Mouse (Mus musculus): ENCODE data around the gene Palm. TPM values are rescaled to one million over a fixed set of nuclear protein-coding genes. Genes with fewer than 3 reads are reported as not detected.
"Not testable (repeated sequence)": the region's sequence is repeated elsewhere in the genome, so short reads cannot be mapped to it uniquely, and the experiment has no call there.

Gene Palm
- total RNA-seq (2021), result 10 to 100 TPM; 11.1 to 22.9 TPM
- long read RNA-seq, experiment 1, transcript Palm-201 (9 exons, 2,651 nt), result major isoform, 8 of 15 reads
- long read RNA-seq, experiment 1, partial matches to known transcripts, result 3 of 15 reads
- long read RNA-seq, experiment 1, other reads (novel, unspliced or antisense), result 2 of 15 reads
- long read RNA-seq, experiment 2, transcript Palm-201 (9 exons, 2,651 nt), result major isoform, 7 of 9 reads
- long read RNA-seq, experiment 2, partial matches to known transcripts, result 0 of 9 reads
- long read RNA-seq, experiment 2, other reads (novel, unspliced or antisense), result 2 of 9 reads

DNA sequence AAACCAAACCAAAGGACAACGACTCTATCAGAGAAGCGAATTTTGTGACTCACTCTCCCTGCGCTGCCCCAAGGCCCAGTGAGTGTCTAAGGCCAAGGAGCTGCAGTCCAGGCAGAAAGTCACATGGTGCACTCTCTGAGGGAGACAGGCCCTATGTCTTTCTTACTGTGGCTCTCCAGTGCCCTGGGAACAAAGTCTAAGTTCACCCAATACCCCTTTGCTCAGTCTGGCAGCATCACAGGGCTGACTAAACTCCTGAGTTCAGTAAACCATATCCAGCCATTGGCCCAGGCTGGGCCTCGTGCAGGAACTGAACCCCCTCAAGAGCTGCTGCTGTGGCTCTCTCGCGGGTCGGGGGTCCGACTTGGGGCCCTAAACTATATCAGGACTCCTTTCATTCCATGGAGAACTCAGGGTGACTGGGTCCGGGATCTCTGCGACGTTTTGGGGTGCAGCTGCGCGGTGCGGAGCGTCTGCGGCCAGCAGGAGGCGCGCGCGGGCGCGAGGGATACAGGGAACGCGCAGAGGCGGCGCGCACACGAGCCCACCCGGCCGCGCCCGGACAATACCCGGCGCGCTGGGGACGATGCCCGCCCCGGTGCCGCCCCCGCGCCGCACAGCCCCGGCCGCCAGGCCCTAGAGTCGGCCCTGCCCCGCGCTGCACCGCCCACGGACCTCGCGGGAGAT lies at the start of gene Palm:
Gene Palm (plus strand): TSS at position 522 of the 687 bp plus-strand sequence.
- DNase-seq (ENCODE audit: low spot score), result peak; percentile 74

DNA sequence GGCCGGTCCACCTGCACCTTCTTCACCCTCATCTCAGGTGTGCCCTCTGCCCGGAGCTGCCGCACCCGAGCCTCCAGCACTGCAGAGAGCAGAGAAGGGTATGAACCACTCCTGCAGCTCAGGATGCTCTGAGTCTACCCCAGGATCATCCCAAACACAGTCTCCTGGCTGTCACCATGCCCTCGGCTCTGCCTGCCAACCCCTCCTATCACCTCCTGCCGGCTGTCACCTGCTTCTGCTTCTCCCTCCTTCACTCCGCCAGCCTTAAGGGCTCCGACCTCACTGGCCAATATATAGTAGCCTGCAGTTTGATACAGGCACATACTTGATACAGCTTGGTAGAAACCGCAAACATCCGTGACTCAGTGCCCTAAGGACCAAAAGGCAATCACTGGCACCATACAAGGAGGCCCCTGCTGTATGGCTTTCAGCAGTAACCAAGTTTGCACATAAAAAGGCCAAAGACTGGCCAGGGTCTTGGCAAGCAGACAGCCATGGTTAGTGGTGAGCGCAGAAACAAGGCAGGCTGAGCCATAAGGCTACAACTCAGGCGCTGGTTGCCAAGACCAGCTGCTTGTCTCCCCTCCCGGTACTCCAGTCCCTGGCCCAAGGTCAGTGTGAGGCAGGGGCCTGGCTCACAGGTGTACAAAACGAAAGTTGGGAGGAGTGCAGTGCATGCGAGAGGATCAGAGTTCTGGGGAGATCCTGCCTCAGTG lies 49.6 kb upstream of the Palm start:
- DNase-seq (ENCODE audit: low spot score), result no peak

DNA sequence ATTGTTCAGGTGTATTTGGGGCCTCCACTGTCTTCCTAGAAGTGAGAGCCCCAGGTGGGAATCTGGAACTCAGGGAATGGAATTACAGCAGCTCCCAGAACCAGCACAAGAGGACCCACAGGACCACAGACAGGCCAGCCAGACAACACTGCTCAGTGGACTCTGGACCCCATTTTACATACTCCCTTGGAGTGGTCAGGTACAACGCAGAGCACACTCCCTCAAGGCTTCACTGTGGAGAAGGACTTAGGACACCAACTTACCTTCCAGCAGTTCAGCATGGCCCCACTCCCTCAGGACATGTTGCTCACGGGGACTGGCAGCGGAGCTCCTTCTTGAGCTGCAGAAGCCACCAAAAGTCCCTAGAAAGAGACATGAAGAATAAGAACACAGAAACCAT lies 48.0 kb upstream of the Palm start:
- DNase-seq (ENCODE audit: low spot score), result no peak

DNA sequence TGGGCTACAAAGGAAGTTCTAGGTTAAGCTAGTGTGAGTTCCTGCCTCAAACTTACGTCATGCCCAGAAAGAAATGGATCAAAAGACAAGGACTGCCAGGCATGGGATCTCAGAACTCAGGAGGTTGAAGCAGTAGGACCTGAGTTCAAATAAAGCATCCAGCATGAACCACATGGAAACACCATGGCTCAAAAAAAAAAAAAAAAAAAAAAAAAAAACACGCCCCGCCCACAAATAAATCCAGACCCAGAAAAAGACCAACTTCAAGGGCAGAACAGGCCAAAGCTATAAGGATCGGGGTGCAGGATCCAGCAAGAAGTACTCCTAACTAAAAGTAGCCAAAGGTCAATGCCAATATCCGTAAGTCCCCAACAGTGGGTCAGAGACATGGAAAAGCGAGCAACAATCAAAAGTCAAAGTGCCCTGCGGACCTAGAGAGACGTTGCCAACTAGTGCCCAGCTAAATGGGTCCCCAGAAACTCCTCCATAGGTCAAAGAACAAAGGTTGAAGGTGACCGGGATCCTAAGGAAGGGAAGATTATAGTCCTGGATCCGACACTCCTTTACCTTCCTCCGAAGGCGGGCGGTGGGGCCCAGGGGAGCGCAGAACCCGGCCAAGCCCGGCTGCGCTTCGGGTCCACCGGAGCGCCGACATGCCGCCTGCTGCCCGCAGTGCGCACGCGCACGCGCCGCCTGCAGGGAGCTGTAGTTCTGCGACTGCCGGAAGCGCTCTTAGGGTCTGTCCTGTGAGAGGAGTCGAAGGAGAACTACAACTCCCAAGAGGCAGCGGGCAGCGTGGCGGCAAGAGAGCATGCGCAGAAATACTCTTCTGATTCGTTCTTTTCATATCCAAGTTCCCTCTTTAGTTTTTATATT lies 47.2 kb upstream of the Palm start, which contains the start of gene Polrmt:
Gene Polrmt (minus strand): TSS at position 684 of the 876 bp plus-strand sequence.
- peak; percentile 97 for DNase-seq (ENCODE audit: low spot score)

DNA sequence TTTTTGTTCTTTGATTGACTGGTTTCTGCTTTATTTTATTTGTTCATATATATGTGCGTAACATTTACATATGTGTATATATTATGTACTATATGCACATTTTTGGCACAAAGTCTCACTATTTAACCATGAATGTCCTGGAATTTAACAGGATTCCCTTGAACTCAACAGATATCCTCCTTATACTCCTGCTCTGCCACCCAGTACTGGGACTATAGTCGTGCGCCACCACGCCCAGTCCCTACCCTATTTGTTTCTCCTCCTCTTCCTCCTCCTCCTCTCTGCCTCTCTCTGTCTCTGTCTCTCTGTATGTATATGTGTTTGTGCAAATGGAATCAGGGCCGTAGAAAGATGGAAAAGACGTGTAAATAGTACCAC lies 46.6 kb upstream of the Palm start:
- no peak for DNase-seq (ENCODE audit: low spot score)

DNA sequence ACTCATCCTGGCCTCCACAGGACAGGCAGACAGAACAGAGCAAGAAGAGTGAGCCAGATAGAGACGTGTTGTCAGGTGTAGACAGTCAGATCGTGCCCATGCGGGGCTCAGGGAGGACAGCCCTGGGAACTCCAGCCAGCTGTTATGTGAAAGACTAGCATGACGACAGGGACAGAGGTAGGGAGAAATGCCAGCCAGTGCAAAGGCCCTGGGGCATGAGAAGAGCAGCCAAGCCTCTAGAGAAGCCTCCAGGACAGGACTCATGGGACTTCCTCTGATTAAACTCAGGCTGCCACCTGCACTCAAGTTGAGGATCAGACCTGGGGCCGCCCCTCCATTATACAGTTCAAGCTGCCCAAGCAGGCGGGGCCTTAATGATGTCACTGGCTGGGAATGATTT lies 44.9 kb upstream of the Palm start:
- DNase-seq (ENCODE audit: low spot score), result no peak

DNA sequence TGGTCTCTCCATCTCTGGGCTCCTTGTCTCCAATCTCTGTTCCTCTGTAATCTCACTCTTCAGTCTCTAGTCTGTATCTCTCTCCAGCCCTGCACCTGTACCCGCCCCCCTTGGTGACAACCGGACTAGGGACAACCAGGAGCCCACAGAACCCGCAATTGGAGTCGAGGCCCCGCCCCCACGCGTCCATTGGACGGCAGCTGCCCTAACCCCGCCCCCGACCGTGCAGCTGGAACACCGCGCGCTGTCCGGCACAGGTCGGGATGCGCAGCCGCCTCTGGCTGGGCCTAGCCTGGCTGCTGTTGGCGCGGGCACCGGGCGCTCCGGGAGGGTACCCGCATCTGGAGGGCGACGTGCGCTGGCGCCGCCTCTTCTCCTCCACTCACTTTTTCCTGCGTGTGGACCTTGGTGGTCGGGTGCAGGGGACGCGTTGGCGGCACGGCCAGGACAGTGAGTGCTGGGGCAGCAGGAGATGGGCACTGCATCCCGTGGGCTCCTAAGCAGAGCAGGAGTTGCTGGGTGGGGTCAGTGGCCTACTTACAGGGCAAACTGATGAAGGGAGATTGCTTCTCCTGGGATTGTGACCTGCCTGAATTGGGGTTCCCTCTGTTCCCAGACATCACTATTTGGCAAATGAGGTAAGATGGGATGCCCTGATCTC lies 38.4 kb upstream of the Palm start, which contains the start of gene Fgf22:
Gene Fgf22 (plus strand): TSS at position 221 of the 661 bp plus-strand sequence.
- peak; percentile 64 for DNase-seq (ENCODE audit: low spot score)

DNA sequence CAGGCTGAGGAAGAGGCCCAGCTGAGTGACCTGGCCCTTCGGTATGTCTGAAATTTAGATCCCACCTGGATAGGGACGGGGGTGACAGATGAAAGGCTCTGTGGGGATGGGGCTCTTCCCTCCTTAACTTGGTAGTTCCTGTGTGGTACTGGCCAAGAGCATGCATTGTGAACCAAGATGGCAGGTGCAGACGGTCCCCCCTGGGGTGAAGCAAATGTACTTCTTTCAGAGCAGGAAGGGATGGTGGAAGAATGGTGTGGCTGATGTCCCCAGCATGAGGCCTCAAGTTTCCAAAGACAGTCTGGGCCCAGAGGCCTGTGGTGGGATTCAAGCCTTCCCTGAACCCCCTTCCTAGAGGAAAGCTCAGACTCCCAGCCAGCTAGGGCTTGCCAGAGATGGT lies 37.5 kb upstream of the Palm start:
- DNase-seq (ENCODE audit: low spot score), result no peak

DNA sequence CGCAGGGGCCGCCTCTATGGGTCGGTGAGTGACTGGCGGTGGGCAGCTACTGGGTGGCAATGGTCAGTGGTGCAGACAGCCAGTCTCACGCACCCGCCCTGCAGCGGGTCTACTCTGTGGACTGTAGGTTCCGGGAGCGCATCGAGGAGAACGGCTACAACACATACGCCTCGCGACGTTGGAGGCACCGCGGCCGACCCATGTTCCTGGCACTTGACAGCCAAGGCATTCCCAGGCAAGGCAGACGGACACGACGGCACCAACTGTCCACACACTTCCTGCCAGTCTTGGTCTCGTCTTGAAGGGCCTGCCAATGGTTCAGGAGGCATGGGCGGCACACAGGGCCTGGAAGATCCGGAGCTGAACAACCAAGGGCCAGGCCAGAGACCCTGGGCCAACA lies 36.7 kb upstream of the Palm start:
- DNase-seq (ENCODE audit: low spot score), result no peak

DNA sequence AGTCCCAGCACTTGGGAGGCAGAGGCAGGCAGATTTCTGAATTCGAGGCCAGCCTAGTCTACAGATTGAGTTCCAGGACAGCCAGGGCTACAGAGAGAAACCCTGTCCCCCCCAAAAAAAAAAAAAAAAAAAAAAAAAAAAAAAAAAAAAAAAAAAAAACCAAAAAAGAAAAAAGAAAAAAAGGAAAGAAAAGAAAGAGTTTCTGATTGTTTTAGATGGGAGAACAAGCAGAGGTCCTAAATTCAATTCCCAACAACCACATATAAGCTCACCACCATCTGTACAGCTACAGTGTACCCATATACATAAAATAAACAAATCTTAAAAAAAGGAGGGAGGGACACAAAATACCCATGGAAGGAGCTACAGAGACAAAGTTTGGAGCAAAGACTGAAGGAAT lies 33.7 kb upstream of the Palm start:
- not testable (repeated sequence) for DNase-seq (ENCODE audit: low spot score)

DNA sequence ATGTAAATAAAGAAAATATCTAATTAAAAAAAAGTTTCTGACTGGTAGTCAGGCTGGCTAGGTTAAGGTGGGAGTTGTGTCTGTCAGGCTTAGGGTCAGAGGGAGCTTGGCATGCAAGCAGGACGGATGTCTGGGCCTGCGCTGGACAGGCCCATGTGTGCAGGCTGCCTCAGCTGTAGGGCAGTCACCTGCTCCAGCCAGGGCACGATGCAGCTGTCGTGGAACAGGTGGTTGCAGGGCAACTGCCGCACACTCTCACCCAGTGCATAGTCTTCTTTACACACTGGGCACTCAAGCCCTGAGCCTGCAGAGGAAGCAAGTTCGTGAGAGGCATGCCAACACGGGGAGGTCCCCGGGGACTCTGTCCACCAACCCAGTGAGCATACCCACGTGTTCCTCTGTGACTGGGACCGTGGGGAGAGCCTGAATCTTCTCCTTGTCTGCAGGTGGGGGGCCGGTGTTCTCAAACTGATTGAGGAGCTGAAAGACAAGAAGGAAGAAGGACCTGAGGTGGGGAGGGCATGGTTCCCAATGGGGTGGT lies 32.7 kb upstream of the Palm start:
- DNase-seq (ENCODE audit: low spot score), result no peak

DNA sequence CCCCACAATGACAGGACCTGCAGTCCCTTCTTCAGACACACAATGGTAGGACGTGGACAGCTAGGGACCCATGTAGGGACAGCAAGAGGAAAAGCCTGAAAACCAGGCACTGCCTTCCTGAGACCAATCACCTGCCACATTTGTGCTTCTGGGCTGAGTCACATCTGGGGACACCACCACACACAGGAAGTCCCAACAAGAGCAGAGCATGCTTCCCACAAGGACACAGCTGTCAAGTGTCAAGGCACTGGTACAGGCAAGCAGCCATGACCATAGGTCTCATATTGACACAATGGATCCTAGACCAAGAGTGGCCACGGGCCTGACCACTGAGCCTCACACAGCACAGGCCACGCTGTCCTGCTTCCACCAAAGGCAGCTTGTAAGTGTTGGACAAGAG lies 30.5 kb upstream of the Palm start:
- DNase-seq (ENCODE audit: low spot score), result no peak

DNA sequence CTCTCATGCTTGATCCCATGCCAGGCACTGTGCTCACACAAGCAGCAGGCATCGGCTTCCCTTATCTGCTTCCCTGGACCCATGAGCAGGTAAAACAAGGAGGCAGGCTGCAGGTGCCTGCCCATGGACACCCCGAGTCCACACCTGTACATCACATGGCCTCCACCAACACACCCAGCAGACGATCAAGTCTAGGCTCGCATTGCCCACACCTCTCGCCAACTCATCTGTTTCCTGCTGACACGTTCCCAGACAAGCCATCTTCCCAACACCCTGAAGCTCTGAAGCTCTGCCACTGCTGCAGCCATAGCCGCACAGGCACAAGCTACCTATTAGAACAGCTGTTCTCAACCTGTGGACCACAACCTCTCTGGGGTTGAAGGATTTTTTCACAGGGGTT lies 29.1 kb upstream of the Palm start:
- DNase-seq (ENCODE audit: low spot score), result no peak

DNA sequence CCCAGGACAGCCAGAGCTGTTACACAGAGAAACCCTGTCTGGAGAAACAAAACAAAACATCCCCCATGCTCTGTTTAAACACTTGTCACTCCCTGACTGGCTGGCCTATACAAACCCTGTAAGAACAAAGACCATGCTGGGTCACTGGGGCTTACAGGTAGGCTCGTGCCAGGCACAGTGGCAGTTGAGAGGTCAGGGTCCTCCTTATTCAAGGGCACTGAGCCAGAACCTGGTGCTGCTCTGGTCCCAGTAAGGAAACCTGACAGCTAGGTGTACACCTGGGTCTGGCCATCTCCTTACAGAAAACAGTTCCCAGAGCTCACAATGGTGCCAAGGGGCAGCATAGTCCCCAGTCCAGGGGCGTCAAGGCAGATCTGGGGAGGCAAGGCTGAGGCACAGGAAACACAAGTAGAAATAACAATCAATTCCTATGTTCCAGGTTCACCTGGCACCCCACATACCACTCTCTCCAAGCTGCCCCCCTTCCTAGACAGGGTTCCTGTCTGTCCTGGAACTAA lies 28.1 kb upstream of the Palm start:
- DNase-seq (ENCODE audit: low spot score), result no peak

DNA sequence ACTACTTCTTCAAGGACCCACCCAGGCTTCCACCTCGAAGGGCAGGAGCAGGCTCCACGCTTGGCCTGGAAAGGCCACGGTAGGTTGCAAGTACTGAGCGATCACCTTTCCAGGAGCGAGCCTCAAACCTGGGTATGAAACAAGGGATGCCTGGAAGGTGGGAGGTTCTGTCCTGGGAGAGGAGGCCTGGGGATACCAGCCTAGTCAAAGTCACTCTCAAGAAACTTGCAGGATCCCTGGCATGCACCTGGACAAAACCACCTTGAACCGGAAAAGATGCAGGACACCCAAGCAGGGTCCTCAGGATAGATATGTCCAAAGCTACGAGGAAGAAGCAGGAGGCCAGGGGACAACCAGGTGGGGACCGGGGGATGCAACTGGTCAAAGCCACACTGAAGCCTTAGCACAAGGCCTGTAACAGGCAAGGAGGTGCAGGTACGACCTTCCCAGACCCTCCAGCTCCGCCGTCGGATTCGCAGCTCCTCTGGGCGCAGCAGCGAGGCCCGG lies 27.3 kb upstream of the Palm start:
- DNase-seq (ENCODE audit: low spot score), result no peak

DNA sequence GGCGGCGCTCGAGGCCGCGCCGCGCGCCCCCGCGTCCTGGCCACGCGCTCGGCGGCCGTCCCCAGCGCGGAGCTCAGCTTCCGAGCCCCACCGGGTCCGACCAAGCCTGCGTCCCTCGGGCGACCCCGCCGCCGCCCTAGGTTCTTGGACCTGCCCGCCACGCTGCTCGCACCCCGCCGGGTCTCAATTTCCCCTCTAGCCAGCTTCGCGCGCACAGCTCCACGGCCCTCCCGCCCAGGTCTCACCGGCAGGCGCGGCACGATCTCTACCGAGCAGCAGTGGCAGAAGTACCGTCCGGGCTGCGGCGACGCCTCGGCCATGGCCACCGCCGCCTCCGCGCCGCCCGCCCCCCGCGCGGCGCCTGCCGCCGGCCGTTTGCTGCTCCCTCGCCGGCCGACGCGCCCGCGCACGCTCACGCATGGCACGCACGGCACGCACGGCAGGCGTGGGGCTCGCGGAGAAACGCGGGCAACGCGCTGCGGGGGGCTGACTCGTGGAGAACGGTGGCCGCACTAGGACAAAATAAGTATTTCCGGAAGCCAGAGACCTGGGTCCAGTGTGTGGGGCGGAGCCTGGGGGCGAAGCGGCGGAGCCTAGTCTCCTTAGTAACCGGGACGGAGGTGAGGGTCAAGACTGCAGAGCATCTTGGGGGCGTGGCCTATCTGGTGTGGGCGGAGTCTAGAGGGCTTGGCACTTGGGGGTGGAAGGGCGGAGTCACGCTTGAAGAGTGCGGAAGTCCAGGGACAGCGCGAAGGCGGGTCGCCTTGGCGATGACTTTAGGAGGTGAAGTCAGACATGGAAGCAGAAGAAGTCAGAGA lies 26.7 kb upstream of the Palm start, which contains the start of gene Rnf126:
Gene Rnf126 (minus strand): TSS at position 445 of the 818 bp plus-strand sequence.
- DNase-seq (ENCODE audit: low spot score), result peak; percentile 100

DNA sequence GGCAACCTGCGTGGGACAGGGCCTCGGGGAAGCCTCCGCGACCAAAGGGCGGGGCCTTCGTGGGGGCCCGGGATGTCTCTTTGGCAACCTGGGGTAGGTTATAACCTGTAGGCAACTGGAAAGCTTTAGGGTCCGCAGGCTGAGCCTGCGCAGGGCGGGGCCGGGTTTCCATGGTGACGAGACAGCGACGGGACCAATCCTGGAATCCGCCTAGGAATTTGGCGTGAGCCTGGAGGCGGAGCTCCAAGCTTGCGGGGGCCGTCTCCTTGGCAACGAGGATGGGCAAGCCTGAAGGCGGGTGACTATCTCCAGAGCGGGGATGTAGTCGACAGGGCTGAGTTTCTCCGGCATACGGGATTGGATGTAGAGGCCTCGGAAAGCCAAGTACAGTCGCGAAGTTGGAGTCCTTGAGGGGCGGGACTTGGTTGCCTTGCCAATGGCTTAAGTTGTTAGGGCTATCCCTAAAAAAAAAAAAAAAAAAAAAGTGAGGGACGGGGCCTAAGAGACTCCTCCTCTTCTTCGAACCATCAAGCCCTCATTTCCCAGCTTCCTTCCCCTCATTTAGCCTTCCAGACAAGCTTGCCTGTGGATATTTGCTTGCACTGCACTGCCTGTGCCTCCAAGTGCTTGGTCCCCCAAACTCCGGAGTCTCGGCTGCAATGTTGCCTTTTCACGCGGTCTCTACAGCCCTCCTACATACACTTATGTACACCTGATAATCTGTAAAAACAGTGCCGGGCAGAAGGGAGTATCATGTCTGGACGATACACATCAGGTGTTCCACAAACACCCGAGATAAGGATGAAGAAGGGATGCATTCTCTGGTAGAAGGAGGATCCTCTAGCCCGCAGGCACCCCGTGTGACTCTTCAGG lies 25.8 kb upstream of the Palm start:
- peak; percentile 91 for DNase-seq (ENCODE audit: low spot score)

DNA sequence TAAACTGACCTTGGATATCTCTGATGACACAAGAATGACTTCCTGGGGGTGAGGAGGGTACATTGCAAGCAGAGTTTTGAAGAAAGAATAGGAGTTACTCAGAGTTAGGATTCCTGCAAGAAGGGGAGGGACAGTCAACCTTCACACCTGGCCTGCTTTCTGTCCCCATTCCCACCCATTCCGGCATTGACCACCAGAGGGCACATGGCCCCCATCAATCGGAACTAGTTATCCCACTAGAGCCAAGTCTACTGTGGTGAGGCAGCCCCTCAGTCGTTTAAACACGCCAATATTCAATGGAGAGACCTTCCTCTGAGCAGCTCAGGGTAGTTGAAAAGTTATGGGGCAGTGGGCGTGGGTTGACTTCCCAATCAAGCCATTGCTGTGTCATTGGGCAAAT lies 25.0 kb upstream of the Palm start:
- DNase-seq (ENCODE audit: low spot score), result peak; percentile 73

Measured in gastrocnemius, adult 18-20 months (tissue).